Mouse (Mus musculus): ENCODE measurements around the gene Slc8b1.
"Not testable (repeated sequence)": the region's sequence is repeated elsewhere in the genome, so short reads cannot be mapped to it uniquely, and the experiment has no call there.

Gene Slc8b1

GRCm38 (mm10) chr5:120495703-120496226 lies 15.2 kb upstream of the Slc8b1 start:
- peak; percentile 41 to 43 for DNase-seq (ENCODE audit: low spot score in 2 of 2)

GRCm38 (mm10) chr5:120497071-120497470 lies 13.9 kb upstream of the Slc8b1 start:
- DNase-seq (ENCODE audit: low spot score in 2 of 2), result no peak

DNA sequence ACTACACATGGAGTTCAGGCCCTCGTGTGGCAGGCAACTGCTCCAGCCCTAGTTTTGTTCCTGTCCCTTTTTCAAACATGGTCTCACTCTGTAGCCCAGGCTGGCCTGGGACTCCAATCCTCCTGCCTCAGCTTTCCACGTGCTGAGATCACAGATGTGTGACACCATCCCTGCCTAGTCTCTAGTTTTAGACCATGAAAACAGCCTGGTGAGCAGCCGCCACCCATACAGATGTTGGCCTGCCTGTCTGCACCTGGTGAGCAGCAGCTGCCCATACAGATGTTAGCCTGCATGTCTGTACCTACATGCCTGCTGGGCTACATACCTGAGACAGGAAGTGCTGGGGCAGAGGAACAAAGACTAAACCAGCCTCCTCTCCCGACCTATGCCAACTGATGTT lies 11.8 kb upstream of the Slc8b1 start:
- no peak for DNase-seq (ENCODE audit: low spot score in 2 of 2)

- DNase-seq (ENCODE audit: low spot score in 2 of 2), result not testable (repeated sequence)
These were observed 10.4 kb upstream of the Slc8b1 start for GRCm38 (mm10) chr5:120500609-120501008.

DNA sequence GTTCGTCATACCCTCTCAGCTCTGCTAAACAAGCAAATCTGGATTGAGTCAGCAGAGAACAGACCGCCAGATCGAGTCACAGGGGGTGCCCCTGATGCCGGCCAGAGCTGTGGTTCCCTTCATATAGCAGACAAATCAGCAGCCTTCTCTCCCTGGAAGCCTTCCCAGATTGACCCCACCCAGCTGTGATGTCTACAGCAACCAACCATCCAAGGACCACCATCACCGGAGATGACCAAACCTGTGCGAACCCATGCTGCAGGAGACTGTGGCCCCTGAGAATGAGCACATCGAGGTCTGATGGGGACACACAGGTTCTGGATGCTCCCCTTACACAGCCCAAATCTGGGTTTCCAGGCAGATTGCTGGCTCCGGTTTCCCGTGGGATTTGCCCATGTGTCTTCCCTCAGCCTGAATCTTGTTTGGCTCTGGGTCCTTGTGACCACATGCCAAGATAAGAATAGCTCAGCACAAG lies 8.8 kb upstream of the Slc8b1 start:
- DNase-seq (ENCODE audit: low spot score in 2 of 2), result no peak

DNA sequence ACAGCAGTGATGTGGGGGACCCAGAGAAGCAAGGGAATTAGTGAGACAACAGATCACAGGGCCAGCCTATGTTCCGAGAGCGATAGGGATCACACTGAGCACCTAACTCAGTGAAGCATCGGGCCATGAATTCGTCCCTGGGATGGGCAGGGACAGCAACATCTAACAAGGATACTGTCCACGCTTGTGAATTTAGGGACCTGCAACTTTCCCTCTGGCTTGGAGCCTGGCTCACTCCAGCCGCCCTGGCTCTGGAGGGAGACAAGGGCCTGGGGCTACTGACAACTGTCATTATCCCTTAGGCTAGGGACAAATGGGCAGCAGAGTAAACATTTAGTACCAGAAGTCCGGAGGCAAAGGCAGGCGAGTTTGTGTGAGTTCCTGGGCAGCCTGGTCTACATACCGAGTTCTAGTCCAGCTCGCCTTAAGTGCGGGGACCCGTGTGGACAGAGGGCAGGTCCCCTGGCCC lies 8.3 kb upstream of the Slc8b1 start:
- DNase-seq (ENCODE audit: low spot score in 2 of 2), result no peak

GRCm38 (mm10) chr5:120503144-120503795 lies 7.7 kb upstream of the Slc8b1 start, which contains the start of gene Plbd2:
Gene Plbd2, minus strand, starts transcription at chr5:120503625.
- DNase-seq (ENCODE audit: low spot score in 2 of 2), result peak; percentile 69 to 79

DNA sequence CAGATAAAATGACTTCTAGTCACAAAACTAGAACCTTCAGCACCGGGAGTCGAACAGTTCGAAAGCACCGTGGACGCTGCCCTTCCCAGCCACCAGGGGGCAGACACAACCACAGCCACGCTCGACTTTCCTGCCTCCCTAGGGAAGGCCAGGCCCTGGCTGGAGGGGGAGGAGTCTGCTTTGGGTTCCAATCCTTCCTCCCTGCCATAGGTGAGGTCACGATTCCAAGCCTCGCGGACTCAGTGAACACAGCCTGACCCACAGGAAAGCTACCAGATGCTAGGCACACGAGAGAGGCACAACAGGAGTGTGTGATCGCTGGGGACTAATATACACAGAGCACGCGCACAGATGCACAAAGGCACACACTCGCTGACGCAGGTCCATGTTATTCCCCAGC lies 5.6 kb upstream of the Slc8b1 start:
- peak; percentile 45 to 61 for DNase-seq (ENCODE audit: low spot score in 2 of 2)

GRCm38 (mm10) chr5:120505781-120506180 lies 5.2 kb upstream of the Slc8b1 start:
- DNase-seq (ENCODE audit: low spot score in 2 of 2), result no peak

GRCm38 (mm10) chr5:120506490-120506889 lies 4.5 kb upstream of the Slc8b1 start:
- no peak for DNase-seq (ENCODE audit: low spot score in 2 of 2)

DNA sequence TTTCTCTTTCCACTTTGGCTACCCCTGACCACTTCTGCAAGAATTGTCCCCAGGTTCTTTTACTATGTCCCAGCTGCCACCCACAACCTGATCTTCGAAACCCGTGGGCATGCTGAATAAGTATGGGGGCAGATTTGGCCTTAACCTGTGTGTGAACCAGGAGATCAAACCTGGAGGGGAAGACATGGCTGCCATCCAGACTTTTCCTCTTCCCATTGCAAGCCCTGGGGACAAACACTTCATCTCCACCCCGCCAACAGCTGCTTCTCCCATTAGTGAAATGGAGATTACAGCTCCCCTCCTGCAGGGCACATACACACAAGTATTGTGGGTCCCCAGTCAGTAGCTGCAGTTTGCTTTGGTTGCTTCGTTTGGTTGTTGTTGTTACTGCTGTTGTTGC lies 3.7 kb upstream of the Slc8b1 start:
- DNase-seq (ENCODE audit: low spot score in 2 of 2), result no peak

DNA sequence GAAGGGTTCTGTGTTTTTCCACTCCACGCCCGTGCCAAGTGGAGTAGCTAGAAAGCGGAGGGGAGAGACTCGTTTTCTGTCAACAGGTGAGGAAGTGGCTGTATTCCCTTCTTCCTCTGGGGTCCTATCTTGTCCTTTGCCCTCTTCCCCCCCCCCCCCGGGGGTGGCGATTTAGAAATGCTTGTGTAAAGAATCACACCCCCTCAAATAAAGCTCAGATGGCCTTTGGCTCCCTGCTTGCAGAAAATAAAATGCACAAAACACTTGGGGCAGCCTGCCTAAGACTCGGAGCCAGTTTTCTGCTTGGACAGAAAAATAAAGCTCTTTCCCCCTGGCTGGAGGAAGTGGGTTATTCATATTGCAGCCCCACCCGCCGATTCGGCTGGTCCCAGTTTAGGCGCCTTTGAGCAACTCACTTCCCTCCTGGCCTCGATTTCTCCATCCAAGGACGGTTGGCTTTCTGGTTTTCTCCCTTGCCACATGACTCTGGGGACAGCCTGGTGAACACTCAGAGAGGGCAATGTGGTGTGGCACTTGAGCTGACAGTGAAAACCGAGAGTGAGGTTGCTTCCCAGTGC lies 764 bp downstream of the Slc8b1 start:
- DNase-seq (ENCODE audit: low spot score in 2 of 2), result peak in 1 of 2 experiments; percentile 46

DNA sequence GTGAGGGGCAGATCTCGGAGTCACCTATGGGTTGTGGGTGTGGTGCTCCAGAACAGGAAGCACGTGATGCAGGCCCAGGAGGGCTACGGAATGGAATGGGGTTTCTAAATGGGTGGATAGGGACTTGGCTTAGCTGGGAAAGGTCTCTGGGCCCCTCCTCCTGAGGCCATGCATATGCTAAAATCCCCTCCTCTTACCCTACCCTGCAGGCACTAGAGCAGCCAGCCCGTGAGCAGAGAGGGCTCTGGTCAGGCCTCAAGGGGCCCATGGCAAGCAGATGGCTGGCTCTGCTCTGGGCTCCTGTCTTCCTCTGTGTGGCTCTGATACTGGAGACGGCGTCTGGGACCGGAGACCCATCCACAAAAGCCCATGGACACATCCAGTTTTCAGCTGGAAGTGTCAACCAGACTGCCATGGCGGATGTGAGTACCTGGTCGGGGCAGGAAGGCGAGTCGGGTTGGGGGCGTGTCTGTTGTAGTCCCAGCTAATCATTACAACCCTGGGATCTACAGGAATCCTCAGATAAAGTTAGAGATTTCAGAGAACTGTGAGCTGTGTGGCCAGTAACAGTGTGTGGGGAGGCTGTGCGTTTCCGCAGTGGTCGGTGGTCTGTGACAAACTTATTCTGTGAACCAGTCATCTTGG lies 2.1 kb downstream of the Slc8b1 start:
- DNase-seq (ENCODE audit: low spot score in 2 of 2), result no peak

GRCm38 (mm10) chr5:120514031-120514677 lies 3.2 kb downstream of the Slc8b1 start:
- DNase-seq (ENCODE audit: low spot score in 2 of 2), result no peak

- no peak for DNase-seq (ENCODE audit: low spot score in 2 of 2)
These were observed 3.8 kb downstream of the Slc8b1 start for GRCm38 (mm10) chr5:120514754-120515153.

- no peak for DNase-seq (ENCODE audit: low spot score in 2 of 2)
These were observed 4.5 kb downstream of the Slc8b1 start for GRCm38 (mm10) chr5:120515451-120515850.

DNA sequence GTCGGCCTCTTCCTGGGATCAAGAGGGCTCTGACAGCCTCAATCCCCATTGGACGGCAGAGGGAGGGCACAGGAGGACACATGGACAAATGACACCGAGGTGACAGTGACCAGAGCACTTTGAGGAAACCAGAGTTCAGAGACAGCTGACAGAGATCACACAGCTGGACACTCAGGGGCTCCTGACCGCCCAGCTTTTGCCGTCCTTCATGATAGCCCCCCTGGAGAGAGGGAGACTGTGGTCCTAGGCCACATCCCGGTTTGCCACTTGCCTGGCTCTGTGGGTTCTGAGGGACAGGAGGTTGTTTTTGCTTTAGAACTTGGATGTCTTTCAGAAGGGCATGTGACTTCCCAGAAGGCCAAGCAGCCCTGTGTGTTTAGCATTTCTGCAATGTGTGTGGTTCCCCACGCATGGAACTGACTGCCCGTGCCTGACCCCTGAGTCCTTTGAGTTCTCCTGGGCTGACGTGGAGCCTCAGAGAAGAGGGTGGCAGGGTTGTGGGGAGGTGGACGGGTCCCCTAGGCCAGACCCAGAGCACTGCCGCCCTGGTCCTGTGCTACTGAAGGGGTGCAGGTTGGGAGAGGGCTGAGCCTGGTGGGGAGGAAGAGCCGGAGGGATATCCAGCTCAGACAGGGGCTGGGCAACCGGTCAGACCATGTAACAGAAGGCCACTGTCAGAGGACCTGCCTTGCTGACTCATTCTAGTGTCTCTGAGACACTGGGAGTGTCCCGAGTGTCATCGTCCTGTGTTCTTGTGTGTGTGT lies 5.4 kb downstream of the Slc8b1 start:
- no peak for DNase-seq (ENCODE audit: low spot score in 2 of 2)

DNA sequence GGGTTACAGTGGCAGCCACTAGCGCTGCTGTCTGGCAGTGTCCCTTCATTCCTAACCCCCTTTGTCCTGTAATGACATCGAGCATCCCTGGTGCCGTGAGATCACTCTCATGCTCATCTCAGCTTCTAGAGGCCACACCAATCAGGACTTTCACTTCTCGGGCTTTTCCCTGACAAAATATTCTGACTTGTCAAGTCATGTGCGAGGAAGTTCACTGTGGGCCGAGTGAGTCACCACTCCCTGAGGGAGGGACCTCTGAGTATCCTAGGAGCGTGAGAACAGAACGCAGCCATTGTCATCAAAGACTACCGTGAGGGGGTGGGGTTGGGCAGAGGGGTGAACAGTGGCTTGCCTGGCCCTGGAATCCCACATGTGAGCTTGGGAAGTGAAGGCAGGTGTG lies 6.6 kb downstream of the Slc8b1 start:
- peak in 1 of 2 experiments; percentile 36 for DNase-seq (ENCODE audit: low spot score in 2 of 2)

- peak; percentile 39 to 50 for DNase-seq (ENCODE audit: low spot score in 2 of 2)
These were observed 11.7 kb downstream of the Slc8b1 start for GRCm38 (mm10) chr5:120522649-120523048.

DNA sequence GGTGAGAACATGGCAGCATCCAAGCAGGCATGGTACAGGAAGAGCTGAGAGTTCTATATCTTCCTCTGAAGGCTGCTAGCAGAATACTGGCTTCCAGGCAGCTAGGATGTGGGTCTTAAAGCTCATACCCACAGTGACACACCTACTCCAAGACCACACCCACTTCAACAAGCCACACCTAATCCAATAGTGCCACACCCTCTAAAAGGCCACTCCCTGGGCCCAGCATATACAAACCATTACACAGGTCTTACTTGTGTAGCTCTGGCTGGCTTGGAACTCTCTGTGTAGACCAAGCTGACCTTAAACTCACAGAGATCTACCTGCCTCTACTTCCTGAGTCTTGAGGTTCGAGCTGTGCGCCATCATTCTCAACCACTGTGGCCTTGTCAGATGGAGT lies 13.8 kb downstream of the Slc8b1 start:
- DNase-seq (ENCODE audit: low spot score in 2 of 2), result no peak

DNA sequence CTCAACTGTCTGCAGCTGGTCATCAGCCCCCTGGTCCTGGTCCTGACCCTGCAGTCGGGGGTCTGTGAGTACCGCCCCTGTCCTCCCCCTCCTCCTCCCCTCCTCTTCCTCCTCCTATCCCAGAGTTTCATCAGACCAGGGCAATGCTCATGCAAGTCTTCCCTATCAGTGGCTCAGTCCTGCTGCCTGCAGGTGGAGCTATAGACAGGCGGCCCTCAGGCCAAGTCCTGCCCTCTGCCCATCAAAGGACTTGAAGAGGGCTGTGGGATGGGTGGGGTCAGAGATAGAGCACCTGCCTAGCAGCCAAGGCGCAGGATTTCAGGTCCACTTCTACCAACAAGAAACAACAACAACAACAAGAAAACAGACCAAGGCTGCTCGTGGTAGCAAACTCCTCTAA lies 14.8 kb downstream of the Slc8b1 start:
- DNase-seq (ENCODE audit: low spot score in 2 of 2), result no peak

All from spleen, postnatal 36 days (tissue).